Mouse (Mus musculus) heart, embryonic 14.5 days (tissue): ENCODE measurements around the gene Sds. TPM values are rescaled to one million over a fixed set of nuclear protein-coding genes. Genes with fewer than 3 reads are reported as not detected.

Experiments
- ATAC-seq: fragments of 200-750 bp; cut with Nextera tagmentation; 2 replicates; pipeline ENCODE4 v1.8.0; 2017; ENCODE audit warnings: low read depth, moderate TSS enrichment; ENCODE audit not compliant: insufficient number of reproducible peaks, insufficient read depth, low FRiP score
- H3K27ac ChIP-seq, 2 experiments: fragments of 200-500 bp in 1 of 2; fragments of 300-500 bp in 1 of 2; sonication (generic) in 1 of 2; replicated peaks in 1 of 2; 2 replicates each; pipeline ENCODE4 v1.5.1; 2012 to 2014; ENCODE audit warnings: low read depth in 2 of 2, low read length in 2 of 2, control low read depth in 1 of 2, mild to moderate bottlenecking in 1 of 2, mixed read lengths in 1 of 2; ENCODE audit not compliant: control insufficient read depth in 1 of 2, insufficient read depth in 1 of 2
- H3K27me3 ChIP-seq: fragments of 300-500 bp; sonication (generic); 2 replicates; pipeline ENCODE4 v1.6.1; 2014; ENCODE audit warnings: mild to moderate bottlenecking, low read length, control low read depth; ENCODE audit not compliant: control insufficient read depth, insufficient read depth
- H3K36me3 ChIP-seq: fragments of 300-500 bp; sonication (generic); 2 replicates; pipeline ENCODE4 v1.6.1; 2014; ENCODE audit warnings: mild to moderate bottlenecking, control low read depth, low read length, mixed read lengths; ENCODE audit not compliant: control insufficient read depth, insufficient read depth
- H3K4me1 ChIP-seq, 2 experiments: fragments of 200-500 bp in 1 of 2; fragments of 300-500 bp in 1 of 2; sonication (generic) in 1 of 2; 2 replicates each; pipeline ENCODE4 v1.6.1; 2012 to 2014; ENCODE audit warnings: low read length in 2 of 2, control low read depth in 1 of 2, mixed read lengths in 1 of 2; ENCODE audit not compliant: control insufficient read depth in 2 of 2, insufficient read depth in 2 of 2
- H3K4me2 ChIP-seq: fragments of 300-500 bp; sonication (generic); 2 replicates; pipeline ENCODE4 v1.6.1; 2014; ENCODE audit warnings: mild to moderate bottlenecking, low read length
- H3K4me3 ChIP-seq, 2 experiments: fragments of 200-500 bp in 1 of 2; fragments of 300-500 bp in 1 of 2; sonication (generic) in 1 of 2; 2 replicates each; pipeline ENCODE4 v1.5.1; 2012 to 2014; ENCODE audit warnings: low read length in 2 of 2, mild to moderate bottlenecking in 2 of 2, control low read depth in 1 of 2, low read depth in 1 of 2, moderate library complexity in 1 of 2; ENCODE audit not compliant: control insufficient read depth in 1 of 2, insufficient read depth in 1 of 2
- H3K9ac ChIP-seq: fragments of 300-500 bp; sonication (generic); 2 replicates; pipeline ENCODE4 v1.6.1; 2014; ENCODE audit warnings: mild to moderate bottlenecking, low read length
- H3K9me3 ChIP-seq: fragments of 300-500 bp; sonication (generic); 2 replicates; pipeline ENCODE4 v1.6.1; 2016; ENCODE audit warnings: low read length, control low read depth; ENCODE audit not compliant: control insufficient read depth
- WGBS: fragments of 180-500 bp; shearing (Covaris S2); extraction: QIAGEN DNeasy Blood & Tissue Kit; methylation state at CpG from one replicate; pipeline ENCODE4 v1.1.7; 2014; 5-methylcytosine and 5-hydroxymethylcytosine counted together
- polyA plus RNA-seq: library from polyadenylated mRNA; unstranded; fragments of >200 nt; fragmentation: Nextera tagmentation; extraction: Ambion mirVana; gene quantifications from 2 replicates; pipeline ENCODE4 v1.2.1, GENCODE M21; 2014

The Sds gene
- polyA plus RNA-seq, 1 experiment from 2014 or later, result not detected

- Histone ChIP-seq H3K9ac (no peak within 1 kb of the TSS), H3K4me2 (no peak within 1 kb of the TSS), H3K4me3 (0 out of 4 replicates have a peak within 1 kb of the TSS, but pooled peaks of 1 of the 2 experiments have one; percentile 0), H3K27me3 (peaks cover 98% of the 10 kb centered on the region), H3K4me1 (no peaks in the 10 kb centered on the region; a peak in 1 of 4 replicates), H3K36me3 (no peaks in the 10 kb centered on the region), H3K27ac (no peak within 1 kb of the TSS), H3K9me3 (no peaks in the 10 kb centered on the region)
- WGBS, result 1% methylated on average over 69 of the region's 69 CpGs
- 0 out of 2 replicates have a peak, but pooled peaks have one; percentile 18 for ATAC-seq
Measured at GRCm38 (mm10) chr5:120431649-120432485, 44.5 kb upstream of the Sds start, which contains the start of gene Lhx5. Lhx5 (plus strand) TSS chr5:120431699.

- H3K4me2 ChIP-seq, result no peak overlapping the region
- WGBS, result 1% methylated on average over 9 of the region's 9 CpGs
- H3K4me1 ChIP-seq, result peaks cover 0 to under 1% of the 10 kb centered on the region in 2 experiments; a peak in 2 of 4 replicates
- H3K36me3 ChIP-seq, result no peaks in the 10 kb centered on the region
- no peak overlapping the region for H3K9ac ChIP-seq
- ATAC-seq, result no peak
- no peak overlapping the region for H3K4me3 ChIP-seq
- H3K27me3 ChIP-seq, result peaks cover 98% of the 10 kb centered on the region
- no peak overlapping the region for H3K27ac ChIP-seq
- no peaks in the 10 kb centered on the region for H3K9me3 ChIP-seq
Measured at GRCm38 (mm10) chr5:120432486-120433015, 43.8 kb upstream of the Sds start.

GRCm38 (mm10) chr5:120433135-120433760, 43.1 kb upstream of the Sds start:
- no peak overlapping the region for H3K27ac ChIP-seq
- no peak for ATAC-seq
- peaks cover 98% of the 10 kb centered on the region for H3K27me3 ChIP-seq
- H3K4me2 ChIP-seq, result no peak overlapping the region
- H3K36me3 ChIP-seq, result no peaks in the 10 kb centered on the region
- H3K4me1 ChIP-seq, result peaks cover 0 to 7% of the 10 kb centered on the region in 2 experiments; a peak in 2 of 4 replicates
- H3K9ac ChIP-seq, result no peak overlapping the region
- H3K4me3 ChIP-seq, result no peak overlapping the region
- WGBS, result 1% methylated on average over 13 of the region's 13 CpGs
- H3K9me3 ChIP-seq, result no peaks in the 10 kb centered on the region

GRCm38 (mm10) chr5:120434231-120434735, 42.0 kb upstream of the Sds start:
- H3K27me3 ChIP-seq, result peaks cover 99% of the 10 kb centered on the region
- H3K27ac ChIP-seq, result no peak overlapping the region
- ATAC-seq, result no peak
- H3K9me3 ChIP-seq, result no peaks in the 10 kb centered on the region
- H3K4me2 ChIP-seq, result no peak overlapping the region
- no peak overlapping the region for H3K9ac ChIP-seq
- WGBS, result 3% methylated on average over 21 of the region's 21 CpGs
- peaks cover 0 to 7% of the 10 kb centered on the region in 2 experiments; a peak in 2 of 4 replicates for H3K4me1 ChIP-seq
- no peaks in the 10 kb centered on the region for H3K36me3 ChIP-seq
- H3K4me3 ChIP-seq, result no peak overlapping the region

- H3K4me1 ChIP-seq, result peaks cover 0 to 11% of the 10 kb centered on the region in 2 experiments; a peak in 2 of 4 replicates
- H3K4me2 ChIP-seq, result 0 out of 2 replicates have a peak overlapping the region, but pooled peaks have one; percentile 72
- H3K27me3 ChIP-seq, result peaks cover 99% of the 10 kb centered on the region
- peak overlapping the region in 1 of 2 experiments; percentile 42; a peak in 1 of 4 replicates for H3K4me3 ChIP-seq
- H3K36me3 ChIP-seq, result no peaks in the 10 kb centered on the region
- no peak overlapping the region for H3K27ac ChIP-seq
- WGBS, result 1% methylated on average over 44 of the region's 44 CpGs
- H3K9me3 ChIP-seq, result no peaks in the 10 kb centered on the region
- H3K9ac ChIP-seq, result no peak overlapping the region
- ATAC-seq, result no peak
Measured at GRCm38 (mm10) chr5:120435006-120435681, 41.2 kb upstream of the Sds start.

- Histone ChIP-seq H3K9ac (no peak overlapping the region), H3K9me3 (no peaks in the 10 kb centered on the region), H3K27ac (no peak overlapping the region), H3K4me2 (peak overlapping the region; percentile 72), H3K4me3 (peak overlapping the region; percentile 41 to 42), H3K4me1 (peaks cover 0 to 13% of the 10 kb centered on the region in 2 experiments; a peak in 2 of 4 replicates), H3K36me3 (no peaks in the 10 kb centered on the region), H3K27me3 (peaks cover 98% of the 10 kb centered on the region)
- WGBS, result 1% methylated on average over 42 of the region's 47 CpGs
- no peak for ATAC-seq
Measured at GRCm38 (mm10) chr5:120435731-120436501, 40.4 kb upstream of the Sds start.
